Mouse (Mus musculus) kidney, postnatal 36 days (tissue): ENCODE data around the gene Tmem243.
"Not testable (repeated sequence)": the region's sequence is repeated elsewhere in the genome, so short reads cannot be mapped to it uniquely, and the experiment has no call there.

Experiments used
- DNase-seq, 2 experiments: peaks; one replicate each; pipeline ENCODE4 v3.0.0; 2021 to 2022; ENCODE audit warnings: mixed read lengths in 2 of 2

The Tmem243 gene

GRCm38 (mm10) chr5:9107296-9108089 is 7.0 kb downstream of the Tmem243 start:
- DNase-seq = no peak

GRCm38 (mm10) chr5:9108490-9108889 is 8.0 kb downstream of the Tmem243 start:
- DNase-seq = peak; percentile 59 to 65

GRCm38 (mm10) chr5:9109582-9109981 is 9.1 kb downstream of the Tmem243 start:
- DNase-seq = peak in 1 of 2 experiments; percentile 41

- no peak for DNase-seq
Measured at GRCm38 (mm10) chr5:9111285-9111684, 10.8 kb downstream of the Tmem243 start.

GRCm38 (mm10) chr5:9111759-9112158 is 11.3 kb downstream of the Tmem243 start:
- DNase-seq = peak; percentile 69 to 76

GRCm38 (mm10) chr5:9114162-9114561 is 13.7 kb downstream of the Tmem243 start:
- no peak for DNase-seq

GRCm38 (mm10) chr5:9124134-9124533 is 23.7 kb downstream of the Tmem243 start:
- DNase-seq = no peak

GRCm38 (mm10) chr5:9128566-9128965 is 28.1 kb downstream of the Tmem243 start:
- DNase-seq = no peak

- no peak for DNase-seq
Measured at GRCm38 (mm10) chr5:9131786-9132185, 31.3 kb downstream of the Tmem243 start.

- no peak for DNase-seq
Measured at GRCm38 (mm10) chr5:9135588-9135987, 35.1 kb downstream of the Tmem243 start.

GRCm38 (mm10) chr5:9140724-9141123 is 40.3 kb downstream of the Tmem243 start:
- DNase-seq = no peak

- DNase-seq = no peak
Measured at GRCm38 (mm10) chr5:9142376-9142775, 41.9 kb downstream of the Tmem243 start.

- no peak for DNase-seq
Measured at GRCm38 (mm10) chr5:9149273-9149850, 48.9 kb downstream of the Tmem243 start.

GRCm38 (mm10) chr5:9156746-9157145 is 56.3 kb downstream of the Tmem243 start:
- no peak for DNase-seq

GRCm38 (mm10) chr5:9157336-9157735 is 56.9 kb downstream of the Tmem243 start:
- DNase-seq = no peak

- peak; percentile 18 to 64 for DNase-seq
Measured at GRCm38 (mm10) chr5:9160831-9161455, 60.5 kb downstream of the Tmem243 start.

- DNase-seq = peak; percentile 92 to 93
Measured at GRCm38 (mm10) chr5:9161456-9162041, 61.1 kb downstream of the Tmem243 start, which contains the start of gene Dmtf1. Gene Dmtf1, minus strand, starts transcription at chr5:9161776.

- peak in 1 of 2 experiments; percentile 13 for DNase-seq
Measured at GRCm38 (mm10) chr5:9162088-9162487, 61.6 kb downstream of the Tmem243 start.

GRCm38 (mm10) chr5:9163411-9163810 is 62.9 kb downstream of the Tmem243 start:
- no peak for DNase-seq

- not testable (repeated sequence) for DNase-seq
Measured at GRCm38 (mm10) chr5:9165151-9165550, 64.7 kb downstream of the Tmem243 start.

- no peak for DNase-seq
Measured at GRCm38 (mm10) chr5:9166366-9166765, 65.9 kb downstream of the Tmem243 start.

GRCm38 (mm10) chr5:9169328-9170005 is 69.0 kb downstream of the Tmem243 start:
- DNase-seq = not testable (repeated sequence)

- no peak for DNase-seq
Measured at GRCm38 (mm10) chr5:9173295-9173694, 72.8 kb downstream of the Tmem243 start.
